In genomic region chr1:163198767-163199166, GRCm38 (mm10) we compare ENCODE assay signal across 24 mouse cellular contexts.
DNase-seq lines count a peak whose midpoint lies in the region; ATAC-seq and TF ChIP-seq lines count a peak whose summit lies in the region.
"Had no signal": no experiment of that assay in that cellular context is flagged by ENCODE, and none has a peak within 500 bp of the region (broad histone marks: within the 10 kb centered on the region; RNA-seq: fewer than 3 reads in every experiment).

No protein-coding gene starts in this region.

- no peak overlapping the region for H3K4me2 ChIP-seq in embryonic facial prominence, embryonic 12.5 days (replicated peaks)
- peak overlapping the region; percentile 44; the same call in 1 of the 2 replicates for H3K4me2 ChIP-seq in CH12.LX (ENCODE audit: insufficient read depth, low read depth, poor library complexity, severe bottlenecking)
- H3K4me2 ChIP-seq in myocyte (ENCODE audit: low read depth), result no peak overlapping the region
- H3K4me2 ChIP-seq in hindbrain, embryonic 12.5 days (replicated peaks), result no peak overlapping the region
- H3K4me2 ChIP-seq: embryonic facial prominence, embryonic 13.5 days; forebrain, embryonic 13.5 days; heart, embryonic 13.5 days; hindbrain, embryonic 14.5 days had no signal

- no peak for ATAC-seq in embryonic facial prominence, embryonic 12.5 days (ENCODE audit: insufficient number of reproducible peaks, insufficient read depth, low FRiP score, low TSS enrichment)
- peak; percentile 85 to 92 for ATAC-seq in hematopoietic stem cell, adult 5-6 weeks (replicated peaks in 1 of 2; ENCODE audit: insufficient read depth in 1 of 2, low FRiP score in 2 of 2, low TSS enrichment in 1 of 2, low read depth in 1 of 2, poor library complexity in 2 of 2, severe bottlenecking in 2 of 2)
- ATAC-seq in hindbrain, embryonic 12.5 days (ENCODE audit: low FRiP score), result no peak
- ATAC-seq: activated CD4-positive, CD25-positive, alpha-beta regulatory T cell, adult 4 months; CD4-positive, CD25-positive, alpha-beta regulatory T cell, adult 4 months; forebrain, embryonic 13.5 days; forebrain, postnatal 0 days; intestine, embryonic 16.5 days; Patski had no signal

- dilution Hi-C loops in CH12.LX (cut with MboI; ENCODE audit: extremely low pct_ligation_motif_present, extremely low pct_unique_long_range_greater_than_20kb, low sequenced_read_pairs), result no loop called here

- no peak for TF ChIP-seq RAD21 in CH12.LX (IDR thresholded peaks at IDR 0.05; ENCODE audit: low read depth, low read length)

- no peak for TF ChIP-seq CTCF in CH12.LX (conservative IDR thresholded peaks at IDR 0.05 in 1 of 2, IDR thresholded peaks at IDR 0.05 in 1 of 2; ENCODE audit: low read depth in 2 of 2, low read length in 2 of 2)

- no peaks in the 10 kb centered on the region for H3K79me2 ChIP-seq in CH12.LX (replicated peaks; ENCODE audit: control insufficient read depth, extremely low read depth, insufficient read depth, poor library complexity, severe bottlenecking)
- H3K79me2 ChIP-seq in myocyte (ENCODE audit: control insufficient read depth, insufficient read depth), result no peaks in the 10 kb centered on the region

- H3ac ChIP-seq in myocyte (ENCODE audit: control insufficient read depth, insufficient read length), result no peak overlapping the region

- 0 out of 2 replicates have a peak overlapping the region, but pooled peaks have one; percentile 41 for H3K27ac ChIP-seq in embryonic facial prominence, embryonic 12.5 days
- H3K27ac ChIP-seq in embryonic facial prominence, embryonic 10.5 days (replicated peaks), result no peak overlapping the region
- H3K27ac ChIP-seq in CH12.LX (ENCODE audit: insufficient read depth, low read depth), result no peak overlapping the region
- no peak overlapping the region for H3K27ac ChIP-seq in hindbrain, embryonic 12.5 days
- H3K27ac ChIP-seq: forebrain, embryonic 13.5 days; heart, embryonic 13.5 days; hindbrain, embryonic 14.5 days had no signal

- 37% methylated on average over 2 of the region's 2 CpGs for WGBS in embryonic facial prominence, embryonic 12.5 days
- 58% methylated on average over 2 of the region's 2 CpGs for WGBS in embryonic facial prominence, embryonic 10.5 days
- WGBS in hindbrain, embryonic 12.5 days, result 69% methylated on average over 2 of the region's 2 CpGs

- no peak overlapping the region for H3K4me3 ChIP-seq in embryonic facial prominence, embryonic 12.5 days
- H3K4me3 ChIP-seq in embryonic facial prominence, embryonic 10.5 days, result no peak overlapping the region
- H3K4me3 ChIP-seq in CH12.LX (replicated peaks in 1 of 3; ENCODE audit: low read depth in 2 of 3, low read length in 2 of 3, poor library complexity in 1 of 3) (no peak overlapping the region), myocyte (no peak overlapping the region)
- H3K4me3 ChIP-seq in hindbrain, embryonic 12.5 days, result no peak overlapping the region
- H3K4me3 ChIP-seq: embryonic facial prominence, embryonic 13.5 days; forebrain, embryonic 13.5 days; heart, embryonic 13.5 days had no signal

- no peaks in the 10 kb centered on the region for H3K36me3 ChIP-seq in embryonic facial prominence, embryonic 12.5 days
- no peaks in the 10 kb centered on the region for H3K36me3 ChIP-seq in embryonic facial prominence, embryonic 10.5 days (replicated peaks)
- no peaks in the 10 kb centered on the region for H3K36me3 ChIP-seq in CH12.LX (replicated peaks in 1 of 2; ENCODE audit: control insufficient read depth in 1 of 2, insufficient read depth in 1 of 2, low read length in 1 of 2)
- H3K36me3 ChIP-seq in myocyte (ENCODE audit: control insufficient read depth, insufficient read depth), result no peaks in the 10 kb centered on the region
- H3K36me3 ChIP-seq in hindbrain, embryonic 12.5 days, result no peaks in the 10 kb centered on the region
- H3K36me3 ChIP-seq: embryonic facial prominence, embryonic 13.5 days; heart, embryonic 13.5 days had no signal

- no peaks in the 10 kb centered on the region for H3K27me3 ChIP-seq in embryonic facial prominence, embryonic 12.5 days
- H3K27me3 ChIP-seq in embryonic facial prominence, embryonic 10.5 days (replicated peaks; ENCODE audit: low read depth, poor library complexity, severe bottlenecking), result no peaks in the 10 kb centered on the region
- no peaks in the 10 kb centered on the region for H3K27me3 ChIP-seq in CH12.LX (replicated peaks)
- no peaks in the 10 kb centered on the region for H3K27me3 ChIP-seq in myocyte (ENCODE audit: control insufficient read depth, insufficient read depth, insufficient read length)
- no peaks in the 10 kb centered on the region for H3K27me3 ChIP-seq in hindbrain, embryonic 12.5 days
- H3K27me3 ChIP-seq: embryonic facial prominence, embryonic 13.5 days; forebrain, embryonic 13.5 days; heart, embryonic 13.5 days; Patski had no signal

- no peak for TF ChIP-seq EP300 in CH12.LX (IDR thresholded peaks at IDR 0.05; ENCODE audit: low read length)

- no peak for TF ChIP-seq POLR2A in CH12.LX (IDR thresholded peaks at IDR 0.05; ENCODE audit: low read depth, low read length)
- TF ChIP-seq POLR2A in myocyte (IDR thresholded peaks at IDR 0.05; ENCODE audit: insufficient read length, low read depth), result no peak

- no peak for DNase-seq in embryonic facial prominence, embryonic 10.5 days (ENCODE audit: low spot score)
- no peak for DNase-seq in CH12.LX (ENCODE audit: extremely low read depth)
- DNase-seq in adrenal gland, postnatal 14 days, result no peak
- DNase-seq: adrenal gland, adult 2 months; adrenal gland, postnatal 36 days; B cell, adult 2 months; cerebellum, adult 2 months; cerebellum, postnatal 10 days; embryo, embryonic 11 days; forebrain, postnatal 0 days; gastrocnemius, postnatal 14 days; heart, postnatal 36 days had no signal

- peaks cover 20% of the 10 kb centered on the region for H3K4me1 ChIP-seq in embryonic facial prominence, embryonic 12.5 days
- peaks cover 30% of the 10 kb centered on the region for H3K4me1 ChIP-seq in embryonic facial prominence, embryonic 10.5 days
- no peaks in the 10 kb centered on the region for H3K4me1 ChIP-seq in CH12.LX (ENCODE audit: control insufficient read depth in 1 of 2, insufficient read depth in 2 of 2)
- no peaks in the 10 kb centered on the region for H3K4me1 ChIP-seq in hindbrain, embryonic 12.5 days
- H3K4me1 ChIP-seq: forebrain, embryonic 13.5 days; heart, embryonic 13.5 days had no signal

- H3K9me3 ChIP-seq in embryonic facial prominence, embryonic 12.5 days, result no peaks in the 10 kb centered on the region
- no peaks in the 10 kb centered on the region for H3K9me3 ChIP-seq in embryonic facial prominence, embryonic 10.5 days
- H3K9me3 ChIP-seq in CH12.LX (replicated peaks; ENCODE audit: low read length), result no peaks in the 10 kb centered on the region
- no peaks in the 10 kb centered on the region for H3K9me3 ChIP-seq in hindbrain, embryonic 12.5 days (replicated peaks)
- H3K9me3 ChIP-seq: embryonic facial prominence, embryonic 13.5 days; forebrain, embryonic 13.5 days; heart, embryonic 13.5 days had no signal

- in situ Hi-C loops in CH12.LX (cut with MboI; ENCODE audit: low pct_ligation_motif_present, low pct_unique_long_range_greater_than_20kb, low sequenced_read_pairs), result no loop called here

- H3K9ac ChIP-seq in embryonic facial prominence, embryonic 12.5 days, result no peak overlapping the region
- H3K9ac ChIP-seq in CH12.LX (ENCODE audit: insufficient read depth, low read depth), result no peak overlapping the region
- no peak overlapping the region for H3K9ac ChIP-seq in hindbrain, embryonic 12.5 days
- H3K9ac ChIP-seq: embryonic facial prominence, embryonic 13.5 days; forebrain, embryonic 13.5 days; forebrain, postnatal 0 days; heart, embryonic 13.5 days; hindbrain, embryonic 14.5 days had no signal

TF ChIP-seq in CH12.LX, 34 proteins besides CTCF, POLR2A, EP300 and RAD21:
- TF ChIP-seq UBTF (IDR thresholded peaks at IDR 0.05; ENCODE audit: low read depth, low read length) (no peak), MAX (IDR thresholded peaks at IDR 0.05; ENCODE audit: low read length) (no peak), MXI1 (IDR thresholded peaks at IDR 0.05; ENCODE audit: low read depth, low read length) (no peak), JUND (conservative IDR thresholded peaks at IDR 0.05; ENCODE audit: low read depth, low read length) (no peak), SIN3A (IDR thresholded peaks at IDR 0.05; ENCODE audit: low read length) (no peak), E2F4 (IDR thresholded peaks at IDR 0.05; ENCODE audit: insufficient replicate concordance, low read depth, low read length) (no peak), NRF1 (IDR thresholded peaks at IDR 0.05; ENCODE audit: low read depth, low read length) (no peak), KAT2A (IDR thresholded peaks at IDR 0.05; ENCODE audit: insufficient replicate concordance, low read length) (no peak), USF2 (conservative IDR thresholded peaks at IDR 0.05; ENCODE audit: low read depth, low read length) (no peak), GABPA (IDR thresholded peaks at IDR 0.05; ENCODE audit: insufficient replicate concordance, low read depth, low read length) (no peak), ZMIZ1 (IDR thresholded peaks at IDR 0.05; ENCODE audit: low read depth, low read length) (no peak), ETS1 (conservative IDR thresholded peaks at IDR 0.05; ENCODE audit: low read depth, low read length) (no peak)

TF ChIP-seq in myocyte, 11 proteins besides CTCF, POLR2A, EP300 and RAD21:
- TF ChIP-seq MYOG (IDR thresholded peaks at IDR 0.05; ENCODE audit: control insufficient read depth in 1 of 3, insufficient read depth in 1 of 3, insufficient read length in 2 of 3, low read depth in 2 of 3), result no peak
- TF ChIP-seq USF1 (IDR thresholded peaks at IDR 0.05; ENCODE audit: low read depth), result peak; percentile 13
- no peak for TF ChIP-seq E2F4 (IDR thresholded peaks at IDR 0.05; ENCODE audit: insufficient read depth)

Comparison
In these comparisons a context has a peak if more than half of its experiments do, and no peak if none do; other contexts are left out.
1. ATAC-seq: peak in hematopoietic stem cell, adult 5-6 weeks (2 of 2); none in embryonic facial prominence, embryonic 12.5 days (single experiment) and hindbrain, embryonic 12.5 days (single experiment).